Mouse (Mus musculus): ENCODE data around the gene Gas1.
A peak's percentile ranks its signal among the peaks of the same experiment; 100 is the strongest.

The Gas1 gene

GRCm38 (mm10) chr13:60177106-60177796, at the start of gene Gas1:
Gene Gas1, minus strand, starts transcription at chr13:60177365.
- peak; percentile 94 for DNase-seq (ENCODE audit: extremely low spot score, low spot score)

- DNase-seq (ENCODE audit: extremely low spot score, low spot score): peak; percentile 60
These were observed 49.2 kb upstream of the Gas1 start for GRCm38 (mm10) chr13:60226251-60226836.

- DNase-seq (ENCODE audit: extremely low spot score, low spot score): no peak
These were observed 48.6 kb upstream of the Gas1 start for GRCm38 (mm10) chr13:60225736-60226135.

- no peak for DNase-seq (ENCODE audit: extremely low spot score, low spot score)
These were observed 48.1 kb upstream of the Gas1 start for GRCm38 (mm10) chr13:60225276-60225675.

GRCm38 (mm10) chr13:60223797-60224196, 46.6 kb upstream of the Gas1 start:
- DNase-seq (ENCODE audit: extremely low spot score, low spot score): no peak

- no peak for DNase-seq (ENCODE audit: extremely low spot score, low spot score)
These were observed 45.2 kb upstream of the Gas1 start for GRCm38 (mm10) chr13:60222336-60222735.

GRCm38 (mm10) chr13:60213896-60214295, 36.7 kb upstream of the Gas1 start:
- DNase-seq (ENCODE audit: extremely low spot score, low spot score): no peak

GRCm38 (mm10) chr13:60207135-60207601, 30.0 kb upstream of the Gas1 start:
- DNase-seq (ENCODE audit: extremely low spot score, low spot score): no peak

GRCm38 (mm10) chr13:60204746-60205145, 27.6 kb upstream of the Gas1 start:
- DNase-seq (ENCODE audit: extremely low spot score, low spot score): no peak

GRCm38 (mm10) chr13:60193273-60193672, 16.1 kb upstream of the Gas1 start:
- no peak for DNase-seq (ENCODE audit: extremely low spot score, low spot score)

- no peak for DNase-seq (ENCODE audit: extremely low spot score, low spot score)
These were observed 12.8 kb upstream of the Gas1 start for GRCm38 (mm10) chr13:60189923-60190322.

GRCm38 (mm10) chr13:60188952-60189351, 11.8 kb upstream of the Gas1 start:
- no peak for DNase-seq (ENCODE audit: extremely low spot score, low spot score)

- DNase-seq (ENCODE audit: extremely low spot score, low spot score): no peak
These were observed 10.1 kb upstream of the Gas1 start for GRCm38 (mm10) chr13:60187276-60187675.

- DNase-seq (ENCODE audit: extremely low spot score, low spot score): no peak
These were observed 5.2 kb upstream of the Gas1 start for GRCm38 (mm10) chr13:60182346-60182745.

- DNase-seq (ENCODE audit: extremely low spot score, low spot score): no peak
These were observed 2.5 kb upstream of the Gas1 start for GRCm38 (mm10) chr13:60179641-60180040.

- DNase-seq (ENCODE audit: extremely low spot score, low spot score): peak; percentile 95
These were observed 1.3 kb upstream of the Gas1 start for GRCm38 (mm10) chr13:60178416-60178815.

GRCm38 (mm10) chr13:60177797-60178110, 589 bp upstream of the Gas1 start:
- DNase-seq (ENCODE audit: extremely low spot score, low spot score): no peak

GRCm38 (mm10) chr13:60176776-60177105, 424 bp downstream of the Gas1 start:
- no peak for DNase-seq (ENCODE audit: extremely low spot score, low spot score)

GRCm38 (mm10) chr13:60176136-60176775, 909 bp downstream of the Gas1 start:
- DNase-seq (ENCODE audit: extremely low spot score, low spot score): peak; percentile 83

GRCm38 (mm10) chr13:60175490-60176135, 1.6 kb downstream of the Gas1 start:
- DNase-seq (ENCODE audit: extremely low spot score, low spot score): peak; percentile 78

GRCm38 (mm10) chr13:60174953-60175352, 2.2 kb downstream of the Gas1 start:
- DNase-seq (ENCODE audit: extremely low spot score, low spot score): peak; percentile 27
